ENCODE assay signal across 8 mouse cellular contexts in genomic region chr9:62827939-62828652, GRCm38 (mm10). TPM values are rescaled to one million over a fixed set of nuclear protein-coding genes. Genes with fewer than 3 reads are reported as not detected.
DNase-seq lines count a peak whose midpoint lies in the region; ATAC-seq and TF ChIP-seq lines count a peak whose summit lies in the region.

No protein-coding gene starts in this region.

- no peaks in the 10 kb centered on the region for H3K36me3 ChIP-seq in heart, postnatal 0 days (replicated peaks; ENCODE audit: control insufficient read depth, insufficient read depth, low read length)
- no peaks in the 10 kb centered on the region for H3K36me3 ChIP-seq in liver, embryonic 13.5 days
- H3K36me3 ChIP-seq in neural tube, embryonic 12.5 days = no peaks in the 10 kb centered on the region

- no peak overlapping the region for H3K27ac ChIP-seq in cortical plate, adult 2 months (ENCODE audit: insufficient read depth, low read length)
- peak overlapping the region; percentile 46 for H3K27ac ChIP-seq in heart, postnatal 0 days (ENCODE audit: low read depth)
- peak overlapping the region; percentile 72 for H3K27ac ChIP-seq in liver, embryonic 13.5 days
- H3K27ac ChIP-seq in neural tube, embryonic 12.5 days = no peak overlapping the region

- no peak overlapping the region for H3K9ac ChIP-seq in heart, postnatal 0 days (replicated peaks; ENCODE audit: low read depth, low read length)
- H3K9ac ChIP-seq in liver, embryonic 13.5 days = peak overlapping the region; percentile 55
- H3K9ac ChIP-seq in neural tube, embryonic 12.5 days = no peak overlapping the region

- no peak for TF ChIP-seq EP300 in heart, postnatal 0 days (IDR thresholded peaks at IDR 0.05; ENCODE audit: low read depth)

- peak overlapping the region; percentile 17 for H3K4me3 ChIP-seq in cortical plate, adult 2 months (ENCODE audit: insufficient read depth, low read length)
- peak overlapping the region; percentile 37 for H3K4me3 ChIP-seq in heart, postnatal 0 days (ENCODE audit: low read depth, low read length)
- peak overlapping the region; percentile 51 for H3K4me3 ChIP-seq in liver, embryonic 13.5 days (replicated peaks)
- no peak overlapping the region for H3K4me3 ChIP-seq in neural tube, embryonic 12.5 days

- no peak for TF ChIP-seq POLR2A in cortical plate, adult 2 months (IDR thresholded peaks at IDR 0.05; ENCODE audit: extremely low read depth, insufficient read depth, low read length)

- 4% methylated on average over 24 of the region's 24 CpGs for WGBS in heart, postnatal 0 days
- 7% methylated on average over 24 of the region's 24 CpGs for whole genome bisulfite sequencing in liver, embryonic 13.5 days (ENCODE audit: insufficient replicate concordance)
- 16% methylated on average over 24 of the region's 24 CpGs for WGBS in neural tube, embryonic 12.5 days

- H3K27me3 ChIP-seq in heart, postnatal 0 days (ENCODE audit: control insufficient read depth, insufficient read depth, low read length) = no peaks in the 10 kb centered on the region
- H3K27me3 ChIP-seq in liver, embryonic 13.5 days = no peaks in the 10 kb centered on the region
- no peaks in the 10 kb centered on the region for H3K27me3 ChIP-seq in neural tube, embryonic 12.5 days (replicated peaks)

- ATAC-seq in heart, postnatal 0 days (ENCODE audit: insufficient read depth, low read depth) = no peak
- peak; percentile 40 for ATAC-seq in liver, embryonic 13.5 days (ENCODE audit: low read depth)
- ATAC-seq in neural tube, embryonic 12.5 days (ENCODE audit: low FRiP score, low read depth) = 0 out of 2 replicates have a peak, but pooled peaks have one; percentile 11

- peak; percentile 39 to 47 for DNase-seq in cerebellum, adult 18-20 months
- DNase-seq in cerebellum, postnatal 4 days (ENCODE audit: low spot score in 2 of 2) = no peak
- DNase-seq in 416B (ENCODE audit: low read depth) = peak; percentile 83
- peak; percentile 70 for DNase-seq in heart, postnatal 0 days (ENCODE audit: low spot score)
- DNase-seq in liver, embryonic 13.5 days = peak; percentile 34
- no peak for DNase-seq in gastrocnemius, postnatal 4 days (ENCODE audit: low spot score in 2 of 2)

- no peaks in the 10 kb centered on the region for H3K9me3 ChIP-seq in heart, postnatal 0 days (replicated peaks; ENCODE audit: control insufficient read depth, low read length)
- H3K9me3 ChIP-seq in liver, embryonic 13.5 days (replicated peaks) = no peaks in the 10 kb centered on the region
- H3K9me3 ChIP-seq in neural tube, embryonic 12.5 days = no peaks in the 10 kb centered on the region

- H3K4me2 ChIP-seq in heart, postnatal 0 days (ENCODE audit: low read depth, low read length) = peak overlapping the region; percentile 68
- H3K4me2 ChIP-seq in liver, embryonic 13.5 days = peak overlapping the region; percentile 81
- peak overlapping the region; percentile 52 for H3K4me2 ChIP-seq in neural tube, embryonic 12.5 days (replicated peaks)

- TF ChIP-seq CTCF in cortical plate, adult 2 months (IDR thresholded peaks at IDR 0.05; ENCODE audit: extremely low read depth, insufficient read depth, low read length) = peak; percentile 3; the same call in 1 of the 2 replicates
- peak; percentile 50 for TF ChIP-seq CTCF in heart, postnatal 0 days (IDR thresholded peaks at IDR 0.05; ENCODE audit: low read depth)

- H3K4me1 ChIP-seq in cortical plate, adult 2 months (ENCODE audit: control insufficient read depth, insufficient read depth, low read length) = no peaks in the 10 kb centered on the region
- peaks cover 5% of the 10 kb centered on the region; the same call in 1 of the 2 replicates for H3K4me1 ChIP-seq in heart, postnatal 0 days (ENCODE audit: control insufficient read depth, insufficient read depth)
- H3K4me1 ChIP-seq in liver, embryonic 13.5 days (replicated peaks) = peaks cover 44% of the 10 kb centered on the region
- H3K4me1 ChIP-seq in neural tube, embryonic 12.5 days = peaks cover 20% of the 10 kb centered on the region

RNA-seq across cellular contexts. Expression of gene Cln6, which starts 10.5 kb away (rescaled TPM):
- 15.3 and 15.9 TPM in 2 replicates for polyA plus RNA-seq in cortical plate, adult 2 months (2012; rRNA removed)
- total RNA-seq in heart, postnatal 0 days (2014; rRNA removed; ENCODE audit: low replicate concordance) = 38.3 and 43.0 TPM in 2 replicates
- 12.3 and 12.6 TPM in 2 replicates for polyA plus RNA-seq in heart, postnatal 0 days (2015; fragmentation: Nextera tagmentation; extraction: Ambion mirVana)
- polyA plus RNA-seq in liver, embryonic 13.5 days (2015; fragmentation: Nextera tagmentation; extraction: Ambion mirVana) = 14.9 and 15.4 TPM in 2 replicates
- polyA plus RNA-seq in neural tube, embryonic 12.5 days (2016; fragmentation: Nextera tagmentation; extraction: Ambion mirVana) = 7.8 and 9.7 TPM in 2 replicates
- 10 to 100 TPM; 26.4 to 27.2 TPM for total RNA-seq in gastrocnemius, postnatal 4 days (2021)

RNA-seq across cellular contexts. Expression of gene Fem1b, which starts 16.4 kb away (rescaled TPM):
- 41.9 and 42.6 TPM in 2 replicates for polyA plus RNA-seq in cortical plate, adult 2 months (2012; rRNA removed)
- total RNA-seq in heart, postnatal 0 days (2014; rRNA removed; ENCODE audit: low replicate concordance) = 28.9 and 39.4 TPM in 2 replicates
- polyA plus RNA-seq in heart, postnatal 0 days (2015; fragmentation: Nextera tagmentation; extraction: Ambion mirVana) = 5.8 and 6.8 TPM in 2 replicates
- 9.4 and 12.4 TPM in 2 replicates for polyA plus RNA-seq in liver, embryonic 13.5 days (2015; fragmentation: Nextera tagmentation; extraction: Ambion mirVana)
- 49.9 and 52.8 TPM in 2 replicates for polyA plus RNA-seq in neural tube, embryonic 12.5 days (2016; fragmentation: Nextera tagmentation; extraction: Ambion mirVana)
- total RNA-seq in gastrocnemius, postnatal 4 days (2021) = 10 to 100 TPM; 28.9 to 29.7 TPM

RNA-seq across cellular contexts. Expression of gene Calml4, which starts 29.8 kb away (rescaled TPM):
- 0.98 and 3.5 TPM in 2 replicates for polyA plus RNA-seq in cortical plate, adult 2 months (2012; rRNA removed)
- not detected in 2 replicates for total RNA-seq in heart, postnatal 0 days (2014; rRNA removed; ENCODE audit: low replicate concordance)
- 1.8 and 2.5 TPM in 2 replicates for polyA plus RNA-seq in heart, postnatal 0 days (2015; fragmentation: Nextera tagmentation; extraction: Ambion mirVana)
- 1.8 TPM in 2 replicates for polyA plus RNA-seq in liver, embryonic 13.5 days (2015; fragmentation: Nextera tagmentation; extraction: Ambion mirVana)
- 2.0 and 3.5 TPM in 2 replicates for polyA plus RNA-seq in neural tube, embryonic 12.5 days (2016; fragmentation: Nextera tagmentation; extraction: Ambion mirVana)
- total RNA-seq in gastrocnemius, postnatal 4 days (2021) = 10 to 100 TPM; 19.9 to 20.3 TPM

Comparison
In these comparisons a context has a peak if more than half of its experiments do, and no peak if none do; other contexts are left out.
1. DNase-seq: peak in cerebellum, adult 18-20 months (2 of 2), 416B (single experiment), heart, postnatal 0 days (single experiment) and liver, embryonic 13.5 days (single experiment); none in cerebellum, postnatal 4 days (0 of 2) and gastrocnemius, postnatal 4 days (0 of 2).
2. H3K27ac ChIP-seq: peak in heart, postnatal 0 days (single experiment) and liver, embryonic 13.5 days (single experiment); none in cortical plate, adult 2 months (single experiment) and neural tube, embryonic 12.5 days (single experiment).
3. Peak in every context shown above with its lines, with median percentiles within 50 percentile points of each other: H3K4me2 ChIP-seq.